Mouse (Mus musculus): ENCODE data around the gene Camp. TPM values are rescaled to one million over a fixed set of nuclear protein-coding genes. Genes with fewer than 3 reads are reported as not detected.
A peak's percentile ranks its signal among the peaks of the same experiment; 100 is the strongest.

The Camp gene
- total and polyA plus RNA-seq, 2 experiments = 0.45 TPM; not detected in 1

DNA sequence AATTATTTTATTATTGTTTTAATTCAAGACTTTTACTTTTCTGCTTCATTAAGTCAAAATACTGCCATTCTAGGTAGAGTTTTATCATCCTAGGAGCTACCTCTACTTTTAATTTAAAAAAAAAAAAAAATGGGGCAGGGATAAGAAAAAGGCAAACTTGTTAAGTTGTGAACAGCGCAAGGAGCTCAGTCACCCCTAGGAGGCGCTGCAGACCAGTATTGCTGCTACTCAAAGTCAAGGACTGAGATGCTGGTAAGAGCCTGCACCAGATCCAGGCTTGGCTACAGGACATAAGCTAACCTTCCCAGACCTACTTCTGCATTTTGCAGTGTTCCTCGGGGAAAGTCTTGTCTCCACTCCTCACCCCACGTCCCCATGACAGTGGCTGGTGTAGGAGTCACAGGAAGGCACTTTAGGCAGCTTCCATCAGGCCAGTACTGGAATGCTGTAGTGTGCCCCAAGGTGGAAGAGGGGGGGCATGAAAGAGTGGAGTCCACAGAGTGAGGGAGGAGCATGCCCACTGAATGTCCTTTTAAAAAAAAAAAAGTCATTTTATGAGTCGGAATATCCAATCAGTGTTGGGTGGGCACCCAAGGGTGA, 43.3 kb upstream of the Camp start:
- no peak overlapping the region for H3K27ac ChIP-seq (replicated peaks; ENCODE audit: insufficient read depth, low read depth, low read length)
- H3K27me3 ChIP-seq (ENCODE audit: control insufficient read depth, insufficient read depth, low read length) = no peaks in the 10 kb centered on the region
- TF ChIP-seq CTCF (IDR thresholded peaks at IDR 0.05; ENCODE audit: low read depth, low read length) (peak; percentile 83), POLR2A (IDR thresholded peaks at IDR 0.05; ENCODE audit: extremely low read depth, insufficient read depth, low read length) (no peak)
- peak; percentile 65 for DNase-seq (ENCODE audit: extremely low read depth, low read depth, low spot score)
- H3K4me1 ChIP-seq (ENCODE audit: control insufficient read depth, insufficient read depth, low read length) = peaks cover 11% of the 10 kb centered on the region; the same call in 1 of the 2 replicates
- peaks cover 23% of the 10 kb centered on the region for H3K36me3 ChIP-seq (ENCODE audit: control insufficient read depth, insufficient read depth, low read length)
- no peak overlapping the region for H3K9ac ChIP-seq (ENCODE audit: low read depth, low read length)
- whole genome bisulfite sequencing = 68% methylated on average over 5 of the region's 5 CpGs
- no peaks in the 10 kb centered on the region for H3K79me2 ChIP-seq (ENCODE audit: control insufficient read depth, insufficient read depth, low read length)
- no peak overlapping the region for H3K4me3 ChIP-seq (ENCODE audit: insufficient read depth, low read depth, low read length)

GRCm38 (mm10) chr9:109891501-109891900, 42.1 kb upstream of the Camp start:
- H3K79me2 ChIP-seq (ENCODE audit: control insufficient read depth, insufficient read depth, low read length) = no peaks in the 10 kb centered on the region
- WGBS = 91% methylated on average over 8 of the region's 8 CpGs
- H3K9ac ChIP-seq (ENCODE audit: low read depth, low read length) = no peak overlapping the region
- H3K27ac ChIP-seq (replicated peaks; ENCODE audit: insufficient read depth, low read depth, low read length) = no peak overlapping the region
- H3K36me3 ChIP-seq (ENCODE audit: control insufficient read depth, insufficient read depth, low read length) = peaks cover 28% of the 10 kb centered on the region
- H3K4me3 ChIP-seq (ENCODE audit: insufficient read depth, low read depth, low read length) = no peak overlapping the region
- H3K4me1 ChIP-seq (ENCODE audit: control insufficient read depth, insufficient read depth, low read length) = peaks cover 8% of the 10 kb centered on the region; the same call in 1 of the 2 replicates
- DNase-seq (ENCODE audit: extremely low read depth, low read depth, low spot score) = no peak
- no peaks in the 10 kb centered on the region for H3K27me3 ChIP-seq (ENCODE audit: control insufficient read depth, insufficient read depth, low read length)
- no peak for TF ChIP-seq CTCF (IDR thresholded peaks at IDR 0.05; ENCODE audit: low read depth, low read length)

- Histone ChIP-seq H3K9ac (ENCODE audit: low read depth, low read length) (no peak overlapping the region), H3K27ac (replicated peaks; ENCODE audit: insufficient read depth, low read depth, low read length) (no peak overlapping the region), H3K4me3 (ENCODE audit: insufficient read depth, low read depth, low read length) (no peak overlapping the region), H3K4me1 (ENCODE audit: control insufficient read depth, insufficient read depth, low read length) (no peaks in the 10 kb centered on the region), H3K79me2 (ENCODE audit: control insufficient read depth, insufficient read depth, low read length) (no peaks in the 10 kb centered on the region), H3K36me3 (ENCODE audit: control insufficient read depth, insufficient read depth, low read length) (peaks cover 56% of the 10 kb centered on the region), H3K27me3 (ENCODE audit: control insufficient read depth, insufficient read depth, low read length) (no peaks in the 10 kb centered on the region)
- no peak for DNase-seq (ENCODE audit: extremely low read depth, low read depth, low spot score)
- 94% methylated on average over 5 of the region's 5 CpGs for WGBS
- TF ChIP-seq CTCF (IDR thresholded peaks at IDR 0.05; ENCODE audit: low read depth, low read length) (no peak), POLR2A (IDR thresholded peaks at IDR 0.05; ENCODE audit: extremely low read depth, insufficient read depth, low read length) (no peak)
Measured at GRCm38 (mm10) chr9:109887321-109887720, 37.9 kb upstream of the Camp start.

- TF ChIP-seq CTCF (IDR thresholded peaks at IDR 0.05; ENCODE audit: low read depth, low read length) = no peak
- TF ChIP-seq POLR2A (IDR thresholded peaks at IDR 0.05; ENCODE audit: extremely low read depth, insufficient read depth, low read length) = no peak
- Histone ChIP-seq H3K27me3 (ENCODE audit: control insufficient read depth, insufficient read depth, low read length) (no peaks in the 10 kb centered on the region), H3K36me3 (ENCODE audit: control insufficient read depth, insufficient read depth, low read length) (peaks cover 63% of the 10 kb centered on the region), H3K27ac (replicated peaks; ENCODE audit: insufficient read depth, low read depth, low read length) (no peak overlapping the region), H3K4me1 (ENCODE audit: control insufficient read depth, insufficient read depth, low read length) (no peaks in the 10 kb centered on the region), H3K79me2 (ENCODE audit: control insufficient read depth, insufficient read depth, low read length) (no peaks in the 10 kb centered on the region), H3K9ac (ENCODE audit: low read depth, low read length) (no peak overlapping the region), H3K4me3 (ENCODE audit: insufficient read depth, low read depth, low read length) (no peak overlapping the region)
- no peak for DNase-seq (ENCODE audit: extremely low read depth, low read depth, low spot score)
- 84% methylated on average over 4 of the region's 4 CpGs for WGBS
Measured at GRCm38 (mm10) chr9:109886259-109886658, 36.8 kb upstream of the Camp start.

GRCm38 (mm10) chr9:109879305-109879704, 29.9 kb upstream of the Camp start:
- WGBS = 70% methylated on average over 1 of the region's 1 CpGs
- DNase-seq (ENCODE audit: extremely low read depth, low read depth, low spot score) = no peak
- Histone ChIP-seq H3K27ac (replicated peaks; ENCODE audit: insufficient read depth, low read depth, low read length) (no peak overlapping the region), H3K4me1 (ENCODE audit: control insufficient read depth, insufficient read depth, low read length) (peaks cover 4% of the 10 kb centered on the region; the same call in 1 of the 2 replicates), H3K27me3 (ENCODE audit: control insufficient read depth, insufficient read depth, low read length) (no peaks in the 10 kb centered on the region), H3K9ac (ENCODE audit: low read depth, low read length) (no peak overlapping the region), H3K36me3 (ENCODE audit: control insufficient read depth, insufficient read depth, low read length) (peaks cover 34% of the 10 kb centered on the region), H3K79me2 (ENCODE audit: control insufficient read depth, insufficient read depth, low read length) (no peaks in the 10 kb centered on the region), H3K4me3 (ENCODE audit: insufficient read depth, low read depth, low read length) (no peak overlapping the region)
- no peak for TF ChIP-seq POLR2A (IDR thresholded peaks at IDR 0.05; ENCODE audit: extremely low read depth, insufficient read depth, low read length)
- no peak for TF ChIP-seq CTCF (IDR thresholded peaks at IDR 0.05; ENCODE audit: low read depth, low read length)

- Histone ChIP-seq H3K4me3 (ENCODE audit: insufficient read depth, low read depth, low read length) (no peak overlapping the region), H3K79me2 (ENCODE audit: control insufficient read depth, insufficient read depth, low read length) (no peaks in the 10 kb centered on the region), H3K27me3 (ENCODE audit: control insufficient read depth, insufficient read depth, low read length) (no peaks in the 10 kb centered on the region), H3K9ac (ENCODE audit: low read depth, low read length) (no peak overlapping the region), H3K27ac (replicated peaks; ENCODE audit: insufficient read depth, low read depth, low read length) (no peak overlapping the region), H3K4me1 (ENCODE audit: control insufficient read depth, insufficient read depth, low read length) (peaks cover 4% of the 10 kb centered on the region; the same call in 1 of the 2 replicates), H3K36me3 (ENCODE audit: control insufficient read depth, insufficient read depth, low read length) (peaks cover 24% of the 10 kb centered on the region)
- DNase-seq (ENCODE audit: extremely low read depth, low read depth, low spot score) = no peak
- WGBS = 95% methylated on average over 5 of the region's 5 CpGs
- TF ChIP-seq CTCF (IDR thresholded peaks at IDR 0.05; ENCODE audit: low read depth, low read length) (no peak), POLR2A (IDR thresholded peaks at IDR 0.05; ENCODE audit: extremely low read depth, insufficient read depth, low read length) (no peak)
Measured at GRCm38 (mm10) chr9:109877666-109878065, 28.2 kb upstream of the Camp start.
